Mouse (Mus musculus) hindbrain, embryonic 16.5 days (tissue): ENCODE measurements around the gene Ssbp2. TPM values are rescaled to one million over a fixed set of nuclear protein-coding genes. Genes with fewer than 3 reads are reported as not detected.

Experiments used
- ATAC-seq: fragments of 200-750 bp; cut with Nextera tagmentation; 2 replicates; pipeline ENCODE4 v1.8.0; 2017; ENCODE audit warnings: moderate TSS enrichment, moderate library complexity
- H3K27ac ChIP-seq: fragments of 300-500 bp; sonication (generic); 2 replicates; pipeline ENCODE4 v1.5.1; 2014; ENCODE audit warnings: low read depth, mild to moderate bottlenecking, control low read depth, low read length, moderate library complexity
- H3K27me3 ChIP-seq: fragments of 300-500 bp; sonication (generic); replicated peaks from 2 replicates; pipeline ENCODE4 v1.6.1; 2014; ENCODE audit warnings: low read length; ENCODE audit not compliant: control insufficient read depth, insufficient read depth
- H3K36me3 ChIP-seq: fragments of 300-500 bp; sonication (generic); 2 replicates; pipeline ENCODE4 v1.6.1; 2014; ENCODE audit warnings: mild to moderate bottlenecking, low read length, moderate library complexity, mixed read lengths; ENCODE audit not compliant: control insufficient read depth, insufficient read depth
- H3K4me1 ChIP-seq: fragments of 300-500 bp; sonication (generic); 2 replicates; pipeline ENCODE4 v1.6.1; 2014; ENCODE audit warnings: low read depth, low read length; ENCODE audit not compliant: control insufficient read depth, insufficient read depth
- H3K4me2 ChIP-seq: fragments of 300-500 bp; sonication (generic); 2 replicates; pipeline ENCODE4 v1.6.1; 2014; ENCODE audit warnings: mild to moderate bottlenecking, low read length, control low read depth, moderate library complexity
- H3K4me3 ChIP-seq: fragments of 300-500 bp; sonication (generic); 2 replicates; pipeline ENCODE4 v1.5.1; 2014; ENCODE audit warnings: mild to moderate bottlenecking, low read length, control low read depth, moderate library complexity
- H3K9ac ChIP-seq: fragments of 300-500 bp; sonication (generic); 2 replicates; pipeline ENCODE4 v1.6.1; 2014; ENCODE audit warnings: low read depth, mild to moderate bottlenecking, control low read depth, low read length, moderate library complexity
- H3K9me3 ChIP-seq: fragments of 300-500 bp; sonication (generic); 2 replicates; pipeline ENCODE4 v1.6.1; 2014; ENCODE audit warnings: mild to moderate bottlenecking, low read length, moderate library complexity; ENCODE audit not compliant: control insufficient read depth
- WGBS: fragments of 180-500 bp; shearing (Covaris S2); extraction: QIAGEN DNeasy Blood & Tissue Kit; methylation state at CpG from one replicate; pipeline ENCODE4 v1.1.7; 2014; 5-methylcytosine and 5-hydroxymethylcytosine counted together
- polyA plus RNA-seq: library from polyadenylated mRNA; unstranded; fragments of >200 nt; fragmentation: Nextera tagmentation; extraction: Ambion mirVana; gene quantifications from 2 replicates; pipeline ENCODE4 v1.2.1, GENCODE M21; 2015

The Ssbp2 gene
- polyA plus RNA-seq, 1 experiment from 2014 or later = 197 TPM

DNA sequence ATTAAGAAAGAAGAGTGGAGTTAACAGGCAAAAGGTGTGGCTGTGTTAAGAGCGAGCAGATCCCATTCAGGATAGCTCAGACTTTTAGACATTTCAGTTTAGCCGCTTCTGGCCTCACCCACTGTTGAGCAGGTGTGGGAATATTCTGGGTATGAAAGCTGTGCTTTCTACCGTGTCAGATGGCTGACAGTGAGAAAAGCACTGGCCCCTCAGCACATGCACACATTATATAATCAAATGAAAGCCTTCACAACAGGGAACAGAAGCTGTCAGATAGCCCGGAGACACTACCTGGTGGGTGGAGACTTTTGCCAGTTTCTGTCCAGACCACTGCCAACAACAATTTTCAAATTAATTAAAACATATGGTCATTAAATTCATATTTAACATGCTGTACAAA, 131.8 kb downstream of the Ssbp2 start:
- Histone ChIP-seq H3K27me3 (no peaks in the 10 kb centered on the region), H3K36me3 (no peaks in the 10 kb centered on the region), H3K4me1 (no peaks in the 10 kb centered on the region), H3K9me3 (no peaks in the 10 kb centered on the region), H3K4me2 (no peak overlapping the region), H3K27ac (no peak overlapping the region), H3K4me3 (no peak overlapping the region), H3K9ac (no peak overlapping the region)
- ATAC-seq = peak; percentile 52; the same call in 1 of the 2 replicates
- 56% methylated on average over 4 of the region's 4 CpGs for WGBS

DNA sequence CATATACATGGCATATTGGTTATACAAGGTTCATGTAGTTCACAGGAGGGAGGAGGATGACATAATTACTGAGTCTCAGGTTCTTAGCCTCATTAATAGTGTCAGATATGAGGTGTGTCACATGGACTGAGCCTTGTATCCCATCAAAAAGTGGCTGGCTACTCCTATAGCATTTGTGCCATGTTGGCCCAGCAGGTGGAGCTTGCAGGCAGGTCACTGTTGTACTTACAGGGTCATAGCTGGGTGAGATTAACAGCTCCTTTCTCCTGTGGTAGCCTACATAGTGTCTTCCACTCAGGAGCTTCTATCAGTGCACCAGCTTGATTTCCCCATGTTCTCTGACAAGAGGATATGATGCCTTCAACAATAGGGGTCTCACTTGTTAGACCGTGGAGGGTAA, 135.2 kb downstream of the Ssbp2 start:
- Histone ChIP-seq H3K4me3 (no peak overlapping the region), H3K9me3 (no peaks in the 10 kb centered on the region), H3K27ac (no peak overlapping the region), H3K9ac (no peak overlapping the region), H3K4me2 (no peak overlapping the region), H3K4me1 (no peaks in the 10 kb centered on the region), H3K27me3 (no peaks in the 10 kb centered on the region), H3K36me3 (no peaks in the 10 kb centered on the region)
- ATAC-seq = no peak
- 79% methylated on average over 1 of the region's 1 CpGs for WGBS

DNA sequence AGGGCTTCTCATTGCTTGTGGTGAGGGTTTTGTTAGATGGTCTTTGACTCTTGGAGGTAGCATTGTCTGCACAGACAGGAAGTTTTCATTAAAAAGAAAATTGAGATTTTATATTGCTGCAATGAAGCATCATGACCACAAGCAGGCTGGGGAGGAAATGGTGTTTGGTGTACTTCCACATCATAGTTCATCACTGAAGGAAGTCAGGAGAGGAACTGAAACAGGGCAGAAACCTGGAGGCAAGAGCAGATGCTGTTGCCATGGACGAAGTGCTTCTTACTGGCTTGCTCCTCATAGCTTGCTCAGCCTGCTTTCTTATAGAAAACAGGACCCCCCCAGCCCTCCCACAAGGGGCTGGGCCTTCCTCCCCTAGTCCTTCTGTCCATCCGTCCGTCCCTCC, 139.5 kb downstream of the Ssbp2 start:
- WGBS = 90% methylated on average over 3 of the region's 3 CpGs
- Histone ChIP-seq H3K4me3 (no peak overlapping the region), H3K9me3 (peaks cover 6% of the 10 kb centered on the region), H3K27me3 (no peaks in the 10 kb centered on the region), H3K4me2 (no peak overlapping the region), H3K27ac (no peak overlapping the region), H3K9ac (no peak overlapping the region), H3K36me3 (no peaks in the 10 kb centered on the region), H3K4me1 (no peaks in the 10 kb centered on the region)
- ATAC-seq = no peak

DNA sequence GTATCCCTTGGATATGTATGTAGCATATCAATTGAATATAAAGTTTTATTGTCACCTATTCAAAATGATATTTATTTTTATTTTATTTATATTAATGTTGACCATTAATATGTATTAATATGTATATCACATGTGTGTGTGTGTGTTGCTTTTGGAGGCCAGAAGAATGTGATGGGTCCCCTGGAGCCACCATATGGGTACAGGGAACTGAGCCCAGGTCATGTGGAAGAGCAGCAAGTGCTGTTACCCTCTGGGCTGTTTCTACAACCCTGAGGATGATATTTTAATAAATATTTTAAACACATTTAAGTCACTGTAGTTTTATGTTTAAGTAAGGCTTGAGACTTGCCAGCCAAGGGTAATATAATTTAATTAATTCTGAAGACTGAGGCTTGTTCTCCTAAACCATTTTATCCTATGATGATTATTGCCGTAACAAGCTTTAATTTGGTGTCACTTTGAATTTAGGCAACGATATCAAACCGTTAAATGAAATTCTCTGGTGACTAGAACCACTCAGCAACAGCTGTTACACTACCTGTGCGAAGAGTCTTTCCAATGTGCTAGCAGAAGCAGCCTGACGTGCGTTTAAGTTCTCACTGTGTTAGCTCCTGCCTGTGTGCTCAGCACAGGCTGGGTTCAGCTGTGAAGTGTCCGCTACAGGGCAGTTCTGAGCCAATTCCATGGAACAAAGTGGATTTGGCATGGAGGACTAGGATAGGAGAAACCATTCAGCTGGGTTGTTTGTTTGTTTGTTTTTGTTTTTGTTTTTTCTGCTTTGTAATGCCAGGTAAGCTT, 145.2 kb downstream of the Ssbp2 start:
- Histone ChIP-seq H3K4me2 (no peak overlapping the region), H3K4me3 (no peak overlapping the region), H3K36me3 (no peaks in the 10 kb centered on the region), H3K27me3 (no peaks in the 10 kb centered on the region), H3K9ac (no peak overlapping the region), H3K4me1 (no peaks in the 10 kb centered on the region), H3K9me3 (peaks cover 6% of the 10 kb centered on the region), H3K27ac (no peak overlapping the region)
- peak; percentile 85 for ATAC-seq
- WGBS = 57% methylated on average over 7 of the region's 7 CpGs

DNA sequence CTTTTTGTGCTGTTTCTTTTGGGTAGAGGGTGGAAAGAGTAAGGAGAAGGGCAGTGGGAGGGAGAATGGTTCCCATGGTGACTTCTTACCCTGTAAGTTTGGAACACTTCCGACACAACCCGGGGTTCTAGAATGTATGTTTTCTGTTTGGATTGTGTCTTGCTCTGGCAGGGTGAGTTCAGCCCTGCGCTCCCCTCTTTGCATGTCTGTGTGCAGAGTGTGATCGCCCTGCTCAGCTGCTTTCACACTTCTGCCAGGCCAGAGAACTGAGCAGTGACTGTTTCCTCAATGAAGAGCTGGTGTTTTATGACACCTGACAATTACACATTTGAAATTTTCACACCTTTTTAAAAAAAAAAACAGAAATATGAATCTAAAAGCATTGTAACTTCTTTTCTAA, 150.5 kb downstream of the Ssbp2 start:
- Histone ChIP-seq H3K9ac (no peak overlapping the region), H3K4me1 (no peaks in the 10 kb centered on the region), H3K4me3 (no peak overlapping the region), H3K27ac (no peak overlapping the region), H3K9me3 (no peaks in the 10 kb centered on the region), H3K27me3 (no peaks in the 10 kb centered on the region), H3K36me3 (no peaks in the 10 kb centered on the region), H3K4me2 (no peak overlapping the region)
- 71% methylated on average over 4 of the region's 4 CpGs for WGBS
- no peak for ATAC-seq

DNA sequence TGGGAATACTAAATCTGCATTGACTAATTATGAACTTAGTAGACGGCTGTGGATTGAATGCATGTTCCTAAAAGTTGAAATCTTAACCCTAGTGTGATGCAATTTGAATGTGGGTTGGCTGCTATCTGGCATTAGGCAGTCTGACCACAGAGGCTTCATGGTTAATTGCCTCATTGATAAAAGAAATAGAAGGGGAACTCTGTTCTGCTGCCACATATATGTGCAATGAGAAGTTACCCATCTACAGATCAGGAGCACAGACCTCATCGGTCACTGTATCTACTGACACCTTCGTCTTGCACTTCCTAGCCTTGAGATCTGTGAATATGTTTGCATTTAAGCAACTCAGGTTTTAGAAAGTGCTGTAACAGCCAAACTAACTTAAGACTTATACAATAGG, 151.8 kb downstream of the Ssbp2 start:
- WGBS = 88% methylated on average over 3 of the region's 3 CpGs
- H3K9ac ChIP-seq = no peak overlapping the region
- H3K4me2 ChIP-seq = no peak overlapping the region
- no peaks in the 10 kb centered on the region for H3K9me3 ChIP-seq
- no peak overlapping the region for H3K27ac ChIP-seq
- H3K36me3 ChIP-seq = no peaks in the 10 kb centered on the region
- H3K4me3 ChIP-seq = no peak overlapping the region
- H3K27me3 ChIP-seq = no peaks in the 10 kb centered on the region
- ATAC-seq = no peak
- no peaks in the 10 kb centered on the region for H3K4me1 ChIP-seq

DNA sequence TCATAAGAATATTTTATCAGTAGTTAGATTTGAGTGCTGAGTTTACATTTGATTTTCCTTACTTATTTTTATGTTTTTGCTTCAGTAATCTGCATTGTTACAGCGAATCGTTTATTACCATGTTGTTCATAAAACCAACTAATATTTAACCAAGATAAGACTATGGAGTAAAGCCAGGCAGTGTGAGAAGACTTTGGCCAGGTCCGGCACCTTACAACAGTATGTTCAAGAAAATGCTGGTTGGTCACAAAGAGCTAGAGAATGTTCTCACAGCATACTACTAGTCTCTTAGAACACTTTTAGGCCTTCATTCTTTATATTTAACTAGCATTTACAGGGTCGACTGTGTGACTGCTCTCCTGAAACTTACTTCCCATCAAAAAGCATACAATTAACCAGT, 152.5 kb downstream of the Ssbp2 start:
- 98% methylated on average over 4 of the region's 4 CpGs for WGBS
- H3K27me3 ChIP-seq = no peaks in the 10 kb centered on the region
- H3K4me1 ChIP-seq = no peaks in the 10 kb centered on the region
- H3K4me3 ChIP-seq = no peak overlapping the region
- no peak overlapping the region for H3K4me2 ChIP-seq
- no peaks in the 10 kb centered on the region for H3K36me3 ChIP-seq
- H3K9ac ChIP-seq = no peak overlapping the region
- H3K9me3 ChIP-seq = no peaks in the 10 kb centered on the region
- H3K27ac ChIP-seq = no peak overlapping the region
- no peak for ATAC-seq

DNA sequence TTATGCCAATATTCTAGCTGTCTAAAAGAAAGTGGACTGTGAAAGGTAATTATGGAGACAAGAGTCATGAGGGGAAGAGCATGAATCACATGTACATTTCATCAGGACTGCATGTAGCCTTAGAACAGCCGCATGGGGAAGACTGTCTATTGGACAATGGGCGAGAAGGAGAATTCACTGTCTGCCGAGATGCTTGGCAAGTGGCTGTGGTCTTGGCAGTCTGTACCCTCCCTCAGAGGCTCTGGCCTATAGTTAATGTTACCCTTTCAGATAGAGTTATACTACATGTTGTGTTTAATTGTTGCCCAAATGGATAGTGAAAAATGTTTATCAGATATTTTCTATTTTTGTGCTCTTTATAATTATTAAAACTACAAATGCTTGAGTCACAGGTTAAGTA, 156.0 kb downstream of the Ssbp2 start:
- H3K4me3 ChIP-seq = no peak overlapping the region
- H3K36me3 ChIP-seq = no peaks in the 10 kb centered on the region
- no peaks in the 10 kb centered on the region for H3K27me3 ChIP-seq
- no peak overlapping the region for H3K27ac ChIP-seq
- ATAC-seq = 0 out of 2 replicates have a peak, but pooled peaks have one; percentile 51
- no peak overlapping the region for H3K9ac ChIP-seq
- 53% methylated on average over 3 of the region's 3 CpGs for WGBS
- no peaks in the 10 kb centered on the region for H3K9me3 ChIP-seq
- H3K4me1 ChIP-seq = no peaks in the 10 kb centered on the region
- H3K4me2 ChIP-seq = no peak overlapping the region

DNA sequence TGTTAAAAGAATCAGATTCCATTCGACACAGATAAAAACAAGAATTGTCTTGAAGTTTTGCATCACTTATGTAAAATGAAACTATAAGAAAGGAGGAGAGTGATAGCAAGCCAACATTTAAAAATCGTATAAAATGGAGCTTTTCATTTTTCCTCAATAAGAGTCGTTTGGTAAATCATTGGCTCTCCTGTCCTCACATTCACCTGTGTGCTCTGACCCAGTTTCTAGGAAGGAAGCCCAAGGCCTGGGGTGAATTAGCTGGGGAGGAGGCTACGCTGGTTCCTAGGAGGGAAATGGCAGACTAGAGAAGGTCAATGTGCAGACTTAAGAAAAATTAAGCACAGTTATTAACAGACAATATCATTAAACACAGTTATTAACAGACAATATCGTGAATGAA, 156.8 kb downstream of the Ssbp2 start:
- Histone ChIP-seq H3K27me3 (no peaks in the 10 kb centered on the region), H3K36me3 (no peaks in the 10 kb centered on the region), H3K9ac (no peak overlapping the region), H3K4me2 (no peak overlapping the region), H3K4me3 (no peak overlapping the region), H3K4me1 (no peaks in the 10 kb centered on the region), H3K27ac (no peak overlapping the region), H3K9me3 (no peaks in the 10 kb centered on the region)
- ATAC-seq = no peak
- WGBS = 91% methylated on average over 5 of the region's 5 CpGs
